Mouse (Mus musculus): Measurements from ENCODE around the gene Gak. TPM values are rescaled to one million over a fixed set of nuclear protein-coding genes. Genes with fewer than 3 reads are reported as not detected.
A peak's percentile ranks its signal among the peaks of the same experiment; 100 is the strongest.

Gak gene
- 45.9 and 46.4 TPM in 2 replicates for polyA plus RNA-seq (2014; fragmentation: Nextera tagmentation; extraction: Ambion mirVana)

GRCm38 (mm10) chr5:108629634-108630483, at the start of gene Gak, which contains the start of gene Tmem175:
Gene Gak (minus strand): TSS chr5:108629755.
Gene Tmem175 (plus strand): TSS chr5:108629770.
- Histone ChIP-seq H3K36me3 (ENCODE audit: control insufficient read depth, insufficient read depth, low read length) (no peaks in the 10 kb centered on the region), H3K4me3 (ENCODE audit: low read depth, low read length) (peak within 1 kb of the TSS; percentile 74), H3K9ac (ENCODE audit: low read length) (peak within 1 kb of the TSS; percentile 82), H3K4me2 (ENCODE audit: low read depth, severe bottlenecking) (peak within 1 kb of the TSS; percentile 91), H3K27ac (replicated peaks; ENCODE audit: low read depth, low read length) (peak within 1 kb of the TSS; percentile 60; the same call in 1 of the 2 replicates), H3K27me3 (ENCODE audit: control insufficient read depth, insufficient read depth, low read length) (no peaks in the 10 kb centered on the region), H3K9me3 (ENCODE audit: control insufficient read depth, low read length) (no peaks in the 10 kb centered on the region), H3K4me1 (ENCODE audit: control insufficient read depth, insufficient read depth, low read length) (peaks cover 5% of the 10 kb centered on the region; the same call in 1 of the 2 replicates)
- ATAC-seq (ENCODE audit: insufficient number of reproducible peaks, low FRiP score, low TSS enrichment, low read depth) (peak; percentile 96), DNase-seq (ENCODE audit: low spot score) (peak; percentile 93)
- WGBS, result under 1% methylated on average over 58 of the region's 58 CpGs

GRCm38 (mm10) chr5:108678296-108678854, 48.8 kb upstream of the Gak start:
- no peak overlapping the region for H3K9ac ChIP-seq (ENCODE audit: low read length)
- 87% methylated on average over 6 of the region's 6 CpGs for WGBS
- no peak overlapping the region for H3K4me2 ChIP-seq (ENCODE audit: low read depth, severe bottlenecking)
- no peaks in the 10 kb centered on the region for H3K9me3 ChIP-seq (ENCODE audit: control insufficient read depth, low read length)
- H3K27me3 ChIP-seq (ENCODE audit: control insufficient read depth, insufficient read depth, low read length), result no peaks in the 10 kb centered on the region
- ATAC-seq (ENCODE audit: insufficient number of reproducible peaks, low FRiP score, low TSS enrichment, low read depth) (no peak), DNase-seq (ENCODE audit: low spot score) (no peak)
- no peak overlapping the region for H3K4me3 ChIP-seq (ENCODE audit: low read depth, low read length)
- H3K27ac ChIP-seq (replicated peaks; ENCODE audit: low read depth, low read length), result no peak overlapping the region
- H3K4me1 ChIP-seq (ENCODE audit: control insufficient read depth, insufficient read depth, low read length), result peaks cover 7% of the 10 kb centered on the region
- 0 out of 2 replicates have a peak, but pooled peaks cover 2% of the 10 kb centered on the region for H3K36me3 ChIP-seq (ENCODE audit: control insufficient read depth, insufficient read depth, low read length)

DNA sequence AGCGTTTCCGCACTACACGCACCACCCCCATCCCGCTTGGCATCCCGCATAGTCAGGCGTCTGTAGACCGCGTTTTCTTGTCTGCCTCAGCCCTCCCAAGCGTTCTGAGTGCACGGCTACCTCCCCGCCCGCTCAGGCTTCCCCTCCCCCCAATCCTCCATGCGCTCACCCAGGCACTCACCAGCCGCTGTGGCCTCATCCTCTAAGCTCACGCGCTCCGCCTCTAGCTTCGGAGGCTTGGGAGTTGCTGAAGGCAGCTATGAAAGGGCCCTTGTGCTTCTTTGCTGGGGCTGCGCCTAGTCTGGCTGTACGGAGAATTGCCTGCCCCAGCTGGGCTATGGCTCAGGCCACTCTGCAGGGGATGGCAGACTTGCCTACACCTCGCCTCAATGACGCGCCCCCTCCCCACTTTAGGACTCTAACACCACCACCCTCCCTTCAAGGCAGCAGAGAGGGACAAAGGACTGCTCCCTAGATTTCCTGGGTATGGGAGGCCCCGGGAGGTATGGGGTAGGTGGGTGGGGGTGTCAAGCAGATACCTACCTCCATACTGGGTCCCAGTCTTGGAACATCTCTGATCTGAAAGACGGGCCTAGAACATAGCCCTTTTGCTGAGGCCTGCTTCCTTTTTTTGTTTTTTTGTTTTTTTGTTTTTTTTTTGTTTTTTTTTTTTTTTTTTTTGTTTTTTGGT, 48.2 kb upstream of the Gak start:
- Histone ChIP-seq H3K4me2 (ENCODE audit: low read depth, severe bottlenecking) (peak overlapping the region; percentile 53), H3K9ac (ENCODE audit: low read length) (peak overlapping the region; percentile 61), H3K4me1 (ENCODE audit: control insufficient read depth, insufficient read depth, low read length) (peaks cover 7% of the 10 kb centered on the region), H3K4me3 (ENCODE audit: low read depth, low read length) (peak overlapping the region; percentile 25), H3K27me3 (ENCODE audit: control insufficient read depth, insufficient read depth, low read length) (no peaks in the 10 kb centered on the region), H3K27ac (replicated peaks; ENCODE audit: low read depth, low read length) (peak overlapping the region; percentile 48), H3K36me3 (ENCODE audit: control insufficient read depth, insufficient read depth, low read length) (0 out of 2 replicates have a peak, but pooled peaks cover 2% of the 10 kb centered on the region), H3K9me3 (ENCODE audit: control insufficient read depth, low read length) (no peaks in the 10 kb centered on the region)
- ATAC-seq (ENCODE audit: insufficient number of reproducible peaks, low FRiP score, low TSS enrichment, low read depth) (peak; percentile 80), DNase-seq (ENCODE audit: low spot score) (peak; percentile 81)
- WGBS, result 4% methylated on average over 25 of the region's 25 CpGs

- WGBS, result 9% methylated on average over 5 of the region's 5 CpGs
- Histone ChIP-seq H3K4me3 (ENCODE audit: low read depth, low read length) (peak overlapping the region; percentile 25; the same call in 1 of the 2 replicates), H3K27ac (replicated peaks; ENCODE audit: low read depth, low read length) (peak overlapping the region; percentile 48), H3K9ac (ENCODE audit: low read length) (peak overlapping the region; percentile 61), H3K4me2 (ENCODE audit: low read depth, severe bottlenecking) (peak overlapping the region; percentile 53), H3K4me1 (ENCODE audit: control insufficient read depth, insufficient read depth, low read length) (peaks cover 7% of the 10 kb centered on the region), H3K27me3 (ENCODE audit: control insufficient read depth, insufficient read depth, low read length) (no peaks in the 10 kb centered on the region), H3K9me3 (ENCODE audit: control insufficient read depth, low read length) (no peaks in the 10 kb centered on the region), H3K36me3 (ENCODE audit: control insufficient read depth, insufficient read depth, low read length) (peaks cover 4% of the 10 kb centered on the region; the same call in 1 of the 2 replicates)
- ATAC-seq (ENCODE audit: insufficient number of reproducible peaks, low FRiP score, low TSS enrichment, low read depth) (peak; percentile 23; the same call in 1 of the 2 replicates), DNase-seq (ENCODE audit: low spot score) (peak; percentile 36)
Observed at GRCm38 (mm10) chr5:108676772-108677498, 47.4 kb upstream of the Gak start.

- Histone ChIP-seq H3K9me3 (ENCODE audit: control insufficient read depth, low read length) (no peaks in the 10 kb centered on the region), H3K4me2 (ENCODE audit: low read depth, severe bottlenecking) (no peak within 1 kb of the TSS), H3K27ac (replicated peaks; ENCODE audit: low read depth, low read length) (no peak within 1 kb of the TSS), H3K9ac (ENCODE audit: low read length) (no peak within 1 kb of the TSS), H3K27me3 (ENCODE audit: control insufficient read depth, insufficient read depth, low read length) (no peaks in the 10 kb centered on the region), H3K4me1 (ENCODE audit: control insufficient read depth, insufficient read depth, low read length) (peaks cover 7% of the 10 kb centered on the region), H3K36me3 (ENCODE audit: control insufficient read depth, insufficient read depth, low read length) (peaks cover 7% of the 10 kb centered on the region; the same call in 1 of the 2 replicates), H3K4me3 (ENCODE audit: low read depth, low read length) (no peak within 1 kb of the TSS)
- WGBS, result 82% methylated on average over 9 of the region's 9 CpGs
- no peak for ATAC-seq (ENCODE audit: insufficient number of reproducible peaks, low FRiP score, low TSS enrichment, low read depth)
- DNase-seq (ENCODE audit: low spot score), result no peak
Observed at GRCm38 (mm10) chr5:108675251-108675816, 45.8 kb upstream of the Gak start, which contains the start of gene Slc26a1. Gene Slc26a1 (minus strand): TSS chr5:108675569.

DNA sequence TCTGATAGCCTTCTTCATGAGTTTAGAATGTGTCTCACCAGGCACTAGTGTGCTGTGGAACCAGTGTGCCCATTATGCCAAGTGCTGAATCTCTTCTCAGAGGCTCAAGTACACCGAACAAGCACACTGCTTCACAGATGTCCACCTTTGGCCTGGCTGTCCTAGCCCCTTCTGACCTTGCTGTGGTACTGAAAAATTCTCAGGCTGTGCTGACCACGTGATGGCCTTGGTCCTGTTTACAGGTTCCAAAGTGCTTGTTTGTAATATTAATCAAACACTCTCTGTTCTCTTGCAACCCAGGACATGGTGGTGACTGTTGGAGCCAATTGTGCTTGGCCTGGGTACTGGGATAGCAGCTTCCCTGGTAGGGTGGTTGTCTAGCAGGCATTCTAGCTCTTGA, 45.1 kb upstream of the Gak start:
- Histone ChIP-seq H3K9ac (ENCODE audit: low read length) (no peak overlapping the region), H3K4me2 (ENCODE audit: low read depth, severe bottlenecking) (no peak overlapping the region), H3K36me3 (ENCODE audit: control insufficient read depth, insufficient read depth, low read length) (peaks cover 7% of the 10 kb centered on the region; the same call in 1 of the 2 replicates), H3K9me3 (ENCODE audit: control insufficient read depth, low read length) (no peaks in the 10 kb centered on the region), H3K27ac (replicated peaks; ENCODE audit: low read depth, low read length) (no peak overlapping the region), H3K4me3 (ENCODE audit: low read depth, low read length) (no peak overlapping the region), H3K4me1 (ENCODE audit: control insufficient read depth, insufficient read depth, low read length) (peaks cover 8% of the 10 kb centered on the region), H3K27me3 (ENCODE audit: control insufficient read depth, insufficient read depth, low read length) (no peaks in the 10 kb centered on the region)
- ATAC-seq (ENCODE audit: insufficient number of reproducible peaks, low FRiP score, low TSS enrichment, low read depth) (no peak), DNase-seq (ENCODE audit: low spot score) (no peak)
- WGBS, result 79% methylated on average over 2 of the region's 2 CpGs

DNA sequence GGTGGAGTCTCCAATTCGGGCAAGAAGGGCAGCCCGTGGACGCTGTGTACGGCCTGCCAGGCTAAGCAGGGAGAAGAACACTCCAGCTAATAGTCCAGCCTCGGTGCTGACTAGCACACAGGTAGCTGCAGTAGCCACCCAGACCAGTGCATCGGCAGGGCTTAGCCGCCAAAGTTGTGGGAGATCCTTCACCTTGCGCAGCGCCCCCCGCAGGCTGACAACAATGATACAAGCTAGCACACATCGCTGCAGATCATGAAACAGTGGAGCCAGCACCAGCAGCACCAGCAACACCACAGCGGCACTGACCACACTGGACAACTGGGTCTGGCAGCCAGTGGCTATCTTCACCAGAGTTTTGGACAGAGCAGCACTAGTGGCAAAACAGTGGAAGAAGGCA, 42.2 kb upstream of the Gak start:
- H3K4me2 ChIP-seq (ENCODE audit: low read depth, severe bottlenecking), result no peak overlapping the region
- no peaks in the 10 kb centered on the region for H3K9me3 ChIP-seq (ENCODE audit: control insufficient read depth, low read length)
- H3K4me3 ChIP-seq (ENCODE audit: low read depth, low read length), result no peak overlapping the region
- no peaks in the 10 kb centered on the region for H3K27me3 ChIP-seq (ENCODE audit: control insufficient read depth, insufficient read depth, low read length)
- peaks cover 7% of the 10 kb centered on the region; the same call in 1 of the 2 replicates for H3K36me3 ChIP-seq (ENCODE audit: control insufficient read depth, insufficient read depth, low read length)
- no peak overlapping the region for H3K27ac ChIP-seq (replicated peaks; ENCODE audit: low read depth, low read length)
- DNase-seq (ENCODE audit: low spot score), result no peak
- H3K9ac ChIP-seq (ENCODE audit: low read length), result no peak overlapping the region
- 88% methylated on average over 12 of the region's 12 CpGs for WGBS
- H3K4me1 ChIP-seq (ENCODE audit: control insufficient read depth, insufficient read depth, low read length), result peaks cover 4% of the 10 kb centered on the region; the same call in 1 of the 2 replicates
- ATAC-seq (ENCODE audit: insufficient number of reproducible peaks, low FRiP score, low TSS enrichment, low read depth), result no peak

All from limb, embryonic 11.5 days (tissue).